Mouse (Mus musculus): Measurements from ENCODE around the gene Hpcal1.
"Not testable (repeated sequence)": the region's sequence is repeated elsewhere in the genome, so short reads cannot be mapped to it uniquely, and the experiment has no call there.

Gene Hpcal1

GRCm38 (mm10) chr12:17791111-17791510 is 100.5 kb downstream of the Hpcal1 start:
- DNase-seq, result no peak

GRCm38 (mm10) chr12:17792756-17793155 is 102.1 kb downstream of the Hpcal1 start:
- no peak for DNase-seq

- peak; percentile 81 to 92 for DNase-seq
Measured at GRCm38 (mm10) chr12:17795660-17796278, 105.1 kb downstream of the Hpcal1 start.

- DNase-seq, result not testable (repeated sequence)
Measured at GRCm38 (mm10) chr12:17798261-17798660, 107.6 kb downstream of the Hpcal1 start.

- peak; percentile 62 to 85 for DNase-seq
Measured at GRCm38 (mm10) chr12:17808542-17808941, 117.9 kb downstream of the Hpcal1 start.

GRCm38 (mm10) chr12:17835279-17835678 is 144.6 kb downstream of the Hpcal1 start:
- not testable (repeated sequence) for DNase-seq

Measured in cerebellum, postnatal 25 days (tissue).